Mouse (Mus musculus): Measurements from ENCODE around the gene Lrsam1. TPM values are rescaled to one million over a fixed set of nuclear protein-coding genes. Genes with fewer than 3 reads are reported as not detected.

Gene Lrsam1
- total and polyA plus RNA-seq, 3 experiments = 5.0 to 9.5 (median 5.4) TPM

DNA sequence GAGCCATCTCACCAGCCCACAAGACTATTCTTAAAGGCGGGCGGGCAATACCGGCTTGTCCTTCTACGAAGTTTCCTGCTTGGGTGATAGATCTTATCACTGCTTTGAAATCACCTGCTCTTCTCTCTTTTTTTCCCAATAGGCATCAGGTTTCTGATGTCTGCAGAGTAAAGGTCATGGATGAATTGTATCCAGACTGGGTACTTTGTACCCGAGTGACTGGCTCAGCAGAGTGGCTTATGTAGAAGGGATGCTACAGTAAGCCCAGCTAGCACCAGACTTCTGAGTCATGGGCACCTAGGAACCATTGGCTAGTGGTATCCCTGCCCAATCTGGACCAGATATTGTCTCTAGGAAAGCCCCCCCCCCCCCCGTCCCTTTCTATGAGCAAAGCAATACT, 22.2 kb upstream of the Lrsam1 start:
- H3K4me3 ChIP-seq (replicated peaks in 1 of 3; ENCODE audit: low read depth in 2 of 3, low read length in 2 of 3, poor library complexity in 1 of 3) = no peak overlapping the region
- peaks cover 11 to 13% of the 10 kb centered on the region in 2 experiments for H3K4me1 ChIP-seq (ENCODE audit: control insufficient read depth in 1 of 2, insufficient read depth in 2 of 2)
- no peaks in the 10 kb centered on the region for H3K9me3 ChIP-seq (replicated peaks; ENCODE audit: low read length)
- H3K27ac ChIP-seq (ENCODE audit: insufficient read depth, low read depth) = no peak overlapping the region
- no peaks in the 10 kb centered on the region for H3K79me2 ChIP-seq (replicated peaks; ENCODE audit: control insufficient read depth, extremely low read depth, insufficient read depth, poor library complexity, severe bottlenecking)
- H3K4me2 ChIP-seq (ENCODE audit: insufficient read depth, low read depth, poor library complexity, severe bottlenecking) = no peak overlapping the region
- TF ChIP-seq CTCF (conservative IDR thresholded peaks at IDR 0.05 in 1 of 2, IDR thresholded peaks at IDR 0.05 in 1 of 2; ENCODE audit: low read depth in 2 of 2, low read length in 2 of 2) (no peak), ZNF384 (IDR thresholded peaks at IDR 0.05; ENCODE audit: low read depth, low read length) (no peak), ETS1 (conservative IDR thresholded peaks at IDR 0.05; ENCODE audit: low read depth, low read length) (no peak), BHLHE40 (IDR thresholded peaks at IDR 0.05; ENCODE audit: low read depth, low read length) (no peak), CHD2 (IDR thresholded peaks at IDR 0.05; ENCODE audit: low read length) (no peak), KAT2A (IDR thresholded peaks at IDR 0.05; ENCODE audit: insufficient replicate concordance, low read length) (no peak), HCFC1 (IDR thresholded peaks at IDR 0.05; ENCODE audit: low read depth, low read length) (no peak), RAD21 (IDR thresholded peaks at IDR 0.05; ENCODE audit: low read depth, low read length) (no peak), JUN (IDR thresholded peaks at IDR 0.05; ENCODE audit: insufficient read depth, low read depth, low read length) (no peak)
- dilution Hi-C loops (cut with MboI; ENCODE audit: extremely low pct_ligation_motif_present, extremely low pct_unique_long_range_greater_than_20kb, low sequenced_read_pairs) (no loop called here), in situ Hi-C loops (cut with MboI; ENCODE audit: low pct_ligation_motif_present, low pct_unique_long_range_greater_than_20kb, low sequenced_read_pairs) (loop anchor here (25.0 kb wide), 1 partner anchor 379 kb away; the partner anchor contains the start of gene Ralgps1)
- H3K36me3 ChIP-seq (replicated peaks in 1 of 2; ENCODE audit: control insufficient read depth in 1 of 2, insufficient read depth in 1 of 2, low read length in 1 of 2) = no peaks in the 10 kb centered on the region
- no peak for DNase-seq (ENCODE audit: extremely low read depth)
- H3K27me3 ChIP-seq (replicated peaks) = peaks cover 79% of the 10 kb centered on the region
- H3K9ac ChIP-seq (ENCODE audit: insufficient read depth, low read depth) = no peak overlapping the region

DNA sequence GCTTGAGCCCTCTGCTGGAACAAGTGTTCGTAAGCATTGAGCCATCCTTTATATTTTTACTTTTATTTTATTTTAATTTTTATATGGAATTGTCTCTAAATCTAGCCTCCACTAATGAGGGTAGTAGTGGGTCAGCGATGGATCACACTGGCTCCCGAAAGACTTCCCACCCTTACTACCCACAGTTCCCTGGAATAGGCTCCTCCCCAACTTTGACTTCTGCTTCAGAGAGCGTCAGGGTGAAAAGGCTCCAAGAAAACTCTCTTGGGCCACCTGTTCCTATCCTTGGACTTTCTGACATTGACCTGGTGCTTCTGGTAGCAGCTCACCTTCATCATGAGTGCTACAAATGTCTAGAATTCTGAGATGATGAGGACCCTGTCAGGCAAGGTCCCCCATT, 21.3 kb upstream of the Lrsam1 start:
- DNase-seq (ENCODE audit: extremely low read depth) = no peak
- Histone ChIP-seq H3K27me3 (replicated peaks) (peaks cover 80% of the 10 kb centered on the region), H3K4me2 (ENCODE audit: insufficient read depth, low read depth, poor library complexity, severe bottlenecking) (peak overlapping the region; percentile 90), H3K36me3 (replicated peaks in 1 of 2; ENCODE audit: control insufficient read depth in 1 of 2, insufficient read depth in 1 of 2, low read length in 1 of 2) (no peaks in the 10 kb centered on the region), H3K79me2 (replicated peaks; ENCODE audit: control insufficient read depth, extremely low read depth, insufficient read depth, poor library complexity, severe bottlenecking) (no peaks in the 10 kb centered on the region), H3K4me3 (replicated peaks in 1 of 3; ENCODE audit: low read depth in 2 of 3, low read length in 2 of 3, poor library complexity in 1 of 3) (peak overlapping the region in 1 of 3 experiments; percentile 36), H3K9ac (ENCODE audit: insufficient read depth, low read depth) (peak overlapping the region; percentile 20; the same call in 1 of the 2 replicates), H3K4me1 (ENCODE audit: control insufficient read depth in 1 of 2, insufficient read depth in 2 of 2) (peaks cover 11 to 13% of the 10 kb centered on the region in 2 experiments), H3K9me3 (replicated peaks; ENCODE audit: low read length) (no peaks in the 10 kb centered on the region), H3K27ac (ENCODE audit: insufficient read depth, low read depth) (no peak overlapping the region)
- dilution Hi-C loops (cut with MboI; ENCODE audit: extremely low pct_ligation_motif_present, extremely low pct_unique_long_range_greater_than_20kb, low sequenced_read_pairs) = no loop called here
- TF ChIP-seq RAD21 (IDR thresholded peaks at IDR 0.05; ENCODE audit: low read depth, low read length) (no peak), MXI1 (IDR thresholded peaks at IDR 0.05; ENCODE audit: low read depth, low read length) (0 out of 2 replicates have a peak, but pooled peaks have one; percentile 21)
- in situ Hi-C loops (cut with MboI; ENCODE audit: low pct_ligation_motif_present, low pct_unique_long_range_greater_than_20kb, low sequenced_read_pairs) = loop anchor here (25.0 kb wide), 1 partner anchor 380 kb away; the partner anchor contains the start of gene Ralgps1

DNA sequence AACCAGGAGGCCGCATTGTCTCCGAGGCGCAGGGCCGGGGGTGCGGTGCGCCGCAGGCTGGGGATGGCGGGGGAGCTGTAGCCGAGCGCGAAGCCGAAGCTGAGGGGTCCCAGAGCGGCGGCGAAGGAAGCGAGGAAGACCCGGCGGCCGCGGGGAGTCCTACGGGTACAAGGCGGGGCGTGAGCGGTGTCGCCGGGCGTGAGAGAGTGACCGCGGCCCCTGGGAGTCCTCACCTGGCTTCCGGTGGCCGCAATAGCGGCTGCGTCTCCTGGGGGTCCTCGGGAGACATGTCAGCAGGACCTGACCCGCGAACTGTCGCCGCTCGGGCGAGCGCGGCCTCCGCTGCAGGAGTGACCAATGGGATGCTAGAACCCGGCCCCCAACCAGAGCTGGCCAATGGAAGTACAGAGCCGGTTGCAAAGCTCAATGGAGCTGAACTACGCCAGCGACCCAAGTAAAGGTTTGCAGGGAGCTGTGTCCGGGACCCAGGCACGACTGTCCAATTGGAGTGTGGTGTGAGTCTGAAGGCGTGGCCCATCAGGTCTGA, 20.4 kb upstream of the Lrsam1 start, which contains the start of gene Slc2a8:
TSS of gene Slc2a8 (minus strand) at position 359 of the 547 bp plus-strand sequence.
- TF ChIP-seq CHD2 (IDR thresholded peaks at IDR 0.05; ENCODE audit: low read length) (peak; percentile 66; the same call in 1 of the 2 replicates), ETS1 (conservative IDR thresholded peaks at IDR 0.05; ENCODE audit: low read depth, low read length) (no peak), POLR2A (IDR thresholded peaks at IDR 0.05; ENCODE audit: low read depth, low read length) (peak; percentile 76)
- peak; percentile 89 for DNase-seq (ENCODE audit: extremely low read depth)
- Histone ChIP-seq H3K27me3 (replicated peaks) (peaks cover 71% of the 10 kb centered on the region), H3K4me1 (ENCODE audit: control insufficient read depth in 1 of 2, insufficient read depth in 2 of 2) (peaks cover 11 to 13% of the 10 kb centered on the region in 2 experiments), H3K4me3 (replicated peaks in 1 of 3; ENCODE audit: low read depth in 2 of 3, low read length in 2 of 3, poor library complexity in 1 of 3) (peak within 1 kb of the TSS; percentile 40 to 72 (median 53)), H3K27ac (ENCODE audit: insufficient read depth, low read depth) (no peak within 1 kb of the TSS), H3K9me3 (replicated peaks; ENCODE audit: low read length) (no peaks in the 10 kb centered on the region), H3K9ac (ENCODE audit: insufficient read depth, low read depth) (peak within 1 kb of the TSS; percentile 51), H3K4me2 (ENCODE audit: insufficient read depth, low read depth, poor library complexity, severe bottlenecking) (peak within 1 kb of the TSS; percentile 90), H3K36me3 (replicated peaks in 1 of 2; ENCODE audit: control insufficient read depth in 1 of 2, insufficient read depth in 1 of 2, low read length in 1 of 2) (no peaks in the 10 kb centered on the region), H3K79me2 (replicated peaks; ENCODE audit: control insufficient read depth, extremely low read depth, insufficient read depth, poor library complexity, severe bottlenecking) (no peaks in the 10 kb centered on the region)
- dilution Hi-C loops (cut with MboI; ENCODE audit: extremely low pct_ligation_motif_present, extremely low pct_unique_long_range_greater_than_20kb, low sequenced_read_pairs) (no loop called here), in situ Hi-C loops (cut with MboI; ENCODE audit: low pct_ligation_motif_present, low pct_unique_long_range_greater_than_20kb, low sequenced_read_pairs) (loop anchor here (25.0 kb wide), 1 partner anchor 381 kb away; the partner anchor contains the start of gene Ralgps1)
